Mouse (Mus musculus) cortical plate, adult 2 months (tissue): ENCODE measurements around the gene Lypd6. TPM values are rescaled to one million over a fixed set of nuclear protein-coding genes. Genes with fewer than 3 reads are reported as not detected.

Experiments
- H3K27ac ChIP-seq: fragments of 200-500 bp; 2 replicates; pipeline ENCODE4 v1.5.1; 2012; ENCODE audit warnings: low read length, control low read depth, inconsistent platforms; ENCODE audit not compliant: insufficient read depth
- H3K4me1 ChIP-seq: fragments of 200-500 bp; 2 replicates; pipeline ENCODE4 v1.6.1; 2011; ENCODE audit warnings: low read length; ENCODE audit not compliant: control insufficient read depth, insufficient read depth
- H3K4me3 ChIP-seq: fragments of 200-500 bp; 2 replicates; pipeline ENCODE4 v1.5.1; 2011; ENCODE audit warnings: mild to moderate bottlenecking, low read length, control low read depth; ENCODE audit not compliant: insufficient read depth
- CTCF ChIP-seq: fragments of 200-500 bp; IDR thresholded peaks from 2 replicates; pipeline ENCODE4 v1.5.1; 2011; ENCODE audit warnings: mild to moderate bottlenecking, control low read depth, low read length; ENCODE audit not compliant: insufficient read depth; ENCODE audit errors: extremely low read depth
- POLR2A ChIP-seq: fragments of 200-500 bp; IDR thresholded peaks from 2 replicates; pipeline ENCODE4 v1.6.1; 2011; ENCODE audit warnings: mild to moderate bottlenecking, low read length, control low read depth; ENCODE audit not compliant: insufficient read depth; ENCODE audit errors: extremely low read depth
- polyA plus RNA-seq: library from polyadenylated mRNA; depleted of rRNA; stranded (reverse); fragments of >200 nt; gene quantifications from 2 replicates; pipeline ENCODE4 v1.2.3, GENCODE M21; 2012

Lypd6 gene
- polyA plus RNA-seq, 1 experiment: 20.7 TPM

DNA sequence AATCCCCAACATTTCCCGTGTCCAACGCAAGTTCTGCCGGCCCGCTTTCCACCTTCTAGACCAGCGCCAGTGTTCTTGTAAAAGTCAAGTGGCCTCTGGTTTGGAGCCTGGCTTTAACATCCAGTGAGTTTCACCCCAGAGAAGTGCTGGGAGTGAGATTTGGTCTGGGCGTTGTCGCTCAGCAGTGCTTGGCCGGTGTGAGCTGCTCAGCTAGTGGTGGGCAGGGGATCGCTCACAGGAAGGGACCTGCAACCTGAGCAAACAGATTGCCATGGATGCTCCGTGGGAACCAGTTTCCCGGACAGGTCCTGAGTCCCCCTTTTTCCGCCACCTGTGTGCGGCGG is 355 bp upstream of the Lypd6 start:
- Histone ChIP-seq H3K4me3 (peak overlapping the region; percentile 50), H3K4me1 (no peaks in the 10 kb centered on the region), H3K27ac (no peak overlapping the region)
- TF ChIP-seq CTCF (no peak), POLR2A (no peak)

DNA sequence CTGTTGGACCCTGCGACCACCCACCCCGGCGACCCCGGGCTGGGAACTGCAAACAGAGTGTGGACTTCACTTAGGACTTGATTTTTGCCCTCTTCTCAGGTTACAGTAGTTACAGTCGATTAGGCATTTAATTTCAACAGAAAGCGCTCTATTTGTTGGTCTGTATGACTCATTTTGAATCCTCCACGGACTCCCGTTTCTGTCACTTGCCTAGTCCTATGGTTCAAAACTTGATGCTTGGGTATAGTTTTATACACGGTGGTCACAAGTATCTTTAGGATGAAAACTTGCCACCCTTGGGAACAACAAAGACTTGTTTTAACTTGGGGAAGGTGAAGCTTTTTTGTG is 713 bp downstream of the Lypd6 start:
- TF ChIP-seq POLR2A (no peak), CTCF (no peak)
- Histone ChIP-seq H3K4me1 (no peaks in the 10 kb centered on the region), H3K4me3 (peak overlapping the region; percentile 50), H3K27ac (no peak overlapping the region)

DNA sequence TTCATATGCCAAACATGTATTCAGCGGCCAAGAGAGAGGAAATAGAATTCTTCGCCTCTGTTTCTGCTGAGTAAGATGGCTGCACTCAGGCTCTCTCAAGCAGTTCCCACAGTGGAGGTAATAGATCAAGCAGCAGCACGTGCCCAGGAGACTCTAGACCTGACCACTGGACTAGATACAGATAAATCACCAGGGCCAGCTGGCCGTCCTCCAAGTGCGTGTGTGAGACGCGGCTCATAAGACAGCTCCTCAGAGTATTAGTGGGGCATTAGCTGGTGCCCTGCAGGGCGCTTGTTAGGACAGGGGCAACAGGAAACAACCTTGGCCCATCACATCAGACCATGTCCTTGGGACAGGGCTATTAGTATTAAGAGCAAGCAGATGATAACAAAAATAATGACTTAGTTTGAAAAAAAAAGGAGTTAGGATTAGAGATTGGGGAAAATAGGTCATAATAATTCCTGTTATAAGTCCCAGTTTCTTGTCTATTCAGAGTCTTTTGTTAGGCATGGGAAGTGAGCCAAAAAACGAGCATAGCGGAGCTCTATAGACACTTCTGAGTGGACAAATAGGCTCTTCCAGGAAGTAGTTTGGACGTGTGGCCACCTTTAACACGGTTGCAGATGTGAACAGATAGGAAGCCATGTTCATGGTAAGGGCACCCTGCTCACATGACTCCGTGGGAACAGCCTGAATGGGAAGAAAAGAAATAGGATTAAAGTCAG is 3.5 kb downstream of the Lypd6 start:
- no peaks in the 10 kb centered on the region for H3K4me1 ChIP-seq
- TF ChIP-seq CTCF (no peak), POLR2A (no peak)
- no peak overlapping the region for H3K27ac ChIP-seq
- H3K4me3 ChIP-seq: no peak overlapping the region

DNA sequence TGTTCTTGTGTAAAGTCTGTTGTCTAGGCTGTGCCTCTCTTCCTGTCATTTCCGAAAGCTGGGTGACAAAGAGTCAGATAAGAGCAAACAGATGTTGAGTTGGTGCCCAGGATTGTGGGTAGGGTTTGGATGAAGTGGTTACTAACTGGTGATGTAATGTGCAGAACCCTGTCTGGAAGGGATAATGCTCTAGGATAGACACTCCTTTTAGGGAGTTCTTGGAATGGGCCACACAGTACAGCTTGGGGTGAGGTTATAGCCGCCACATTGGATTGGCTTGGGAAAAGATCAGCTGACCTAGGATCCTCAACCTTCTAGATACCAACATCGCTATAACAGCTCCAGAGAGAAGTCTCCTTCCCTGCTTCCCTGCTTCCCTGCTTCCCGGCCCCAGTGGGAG is 5.9 kb downstream of the Lypd6 start:
- H3K4me3 ChIP-seq: no peak overlapping the region
- H3K4me1 ChIP-seq: no peaks in the 10 kb centered on the region
- TF ChIP-seq POLR2A (no peak), CTCF (no peak)
- H3K27ac ChIP-seq: no peak overlapping the region

DNA sequence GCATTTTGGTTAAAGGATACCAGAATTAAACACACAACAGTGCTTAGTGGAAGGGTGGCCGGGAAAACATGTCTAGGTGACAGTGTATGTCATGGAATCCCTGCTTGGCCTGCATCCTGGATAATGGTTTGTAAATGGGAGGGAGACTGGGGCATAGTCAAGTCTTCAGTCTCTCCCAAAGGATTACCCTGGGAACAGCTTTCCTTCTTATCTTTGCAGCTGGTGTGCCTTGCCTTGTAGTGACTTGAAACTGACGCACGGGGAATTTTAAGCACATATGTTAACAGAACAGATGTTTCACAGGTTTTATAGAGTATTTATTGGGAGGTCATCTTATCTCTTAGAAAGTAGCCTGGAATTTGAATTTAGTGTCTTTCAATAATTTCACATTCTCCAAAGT is 18.5 kb downstream of the Lypd6 start:
- no peaks in the 10 kb centered on the region for H3K4me1 ChIP-seq
- TF ChIP-seq POLR2A (no peak), CTCF (no peak)
- H3K4me3 ChIP-seq: no peak overlapping the region
- H3K27ac ChIP-seq: no peak overlapping the region

DNA sequence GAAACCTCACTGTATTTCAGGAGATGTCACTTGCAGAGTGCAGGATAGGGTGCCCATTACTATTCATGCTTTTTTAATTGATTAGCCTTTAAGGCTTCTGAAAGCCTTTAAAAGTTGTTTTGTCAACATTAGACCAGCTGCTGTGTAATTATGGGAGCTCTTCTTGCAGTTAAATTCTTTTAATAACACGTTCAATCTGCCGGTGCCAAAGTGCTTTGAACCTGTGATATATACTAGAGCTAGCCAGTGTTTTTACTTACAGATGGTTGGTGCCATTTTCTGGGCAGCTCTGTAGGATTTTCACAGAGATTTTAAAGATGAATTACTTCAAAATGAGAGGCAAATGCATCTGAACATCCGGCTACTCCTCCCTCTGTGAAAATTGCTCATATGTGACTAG is 21.5 kb downstream of the Lypd6 start:
- no peak overlapping the region for H3K4me3 ChIP-seq
- H3K27ac ChIP-seq: no peak overlapping the region
- no peaks in the 10 kb centered on the region for H3K4me1 ChIP-seq
- TF ChIP-seq POLR2A (no peak), CTCF (no peak)

DNA sequence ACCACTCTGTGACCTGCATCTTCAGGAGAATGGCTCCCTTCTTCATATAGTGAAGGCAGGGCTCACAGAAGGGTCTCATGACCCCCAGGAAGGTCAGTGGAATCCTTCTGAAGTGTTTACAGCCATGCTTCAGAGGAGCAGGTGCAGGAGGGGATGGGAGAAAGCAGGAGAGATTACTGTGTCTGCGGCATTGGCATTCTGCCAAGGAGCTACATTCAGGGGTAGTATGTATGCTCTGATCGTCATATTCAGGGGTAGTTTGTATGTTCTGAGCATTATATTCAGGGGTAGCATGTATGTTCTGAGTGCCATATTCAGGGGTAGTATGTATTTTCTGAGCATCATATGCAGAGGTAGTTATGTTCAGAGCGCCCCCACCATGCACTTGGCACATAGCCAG is 30.1 kb downstream of the Lypd6 start:
- Histone ChIP-seq H3K27ac (no peak overlapping the region), H3K4me1 (no peaks in the 10 kb centered on the region), H3K4me3 (no peak overlapping the region)
- TF ChIP-seq CTCF: no peak
- TF ChIP-seq POLR2A: no peak

DNA sequence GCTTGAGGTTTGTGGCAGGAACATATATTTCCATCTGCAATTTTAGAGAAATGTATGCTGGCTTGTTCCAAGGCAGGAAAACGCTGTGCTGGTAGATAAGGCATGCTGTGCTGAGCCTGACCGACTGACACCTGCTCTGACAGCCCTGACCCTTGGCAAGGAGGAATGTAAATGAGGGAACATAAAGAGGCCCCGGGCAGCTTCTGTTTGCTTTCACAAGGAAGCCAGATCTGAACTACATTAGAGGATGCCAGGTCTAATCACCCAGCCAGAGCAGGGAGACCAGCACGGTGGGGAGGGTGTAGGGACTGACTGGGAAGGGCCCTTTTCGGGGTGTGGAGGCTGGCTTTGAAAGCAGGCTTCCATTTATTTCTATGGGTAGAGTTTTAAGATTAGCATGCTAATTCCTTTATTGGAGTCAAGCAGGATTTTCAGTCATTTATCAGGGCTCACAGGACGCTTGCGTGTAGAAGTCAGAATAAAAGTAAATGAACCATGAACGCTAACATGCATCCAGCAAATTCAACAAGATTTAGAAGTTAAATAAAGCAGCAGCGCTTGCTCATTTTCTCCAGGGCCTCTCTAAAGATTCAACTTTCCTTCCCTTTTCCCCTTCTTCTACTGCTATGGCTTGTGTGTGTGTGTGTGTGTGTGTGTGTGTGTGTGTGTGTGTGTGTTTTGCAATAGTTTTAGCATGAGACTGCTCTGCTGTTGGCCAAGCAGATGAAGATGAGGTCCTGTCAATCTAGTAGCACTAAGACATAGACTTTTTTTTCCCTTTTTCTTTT is 34.3 kb downstream of the Lypd6 start:
- no peak overlapping the region for H3K4me3 ChIP-seq
- no peak for TF ChIP-seq POLR2A
- no peak for TF ChIP-seq CTCF
- no peak overlapping the region for H3K27ac ChIP-seq
- H3K4me1 ChIP-seq: no peaks in the 10 kb centered on the region

DNA sequence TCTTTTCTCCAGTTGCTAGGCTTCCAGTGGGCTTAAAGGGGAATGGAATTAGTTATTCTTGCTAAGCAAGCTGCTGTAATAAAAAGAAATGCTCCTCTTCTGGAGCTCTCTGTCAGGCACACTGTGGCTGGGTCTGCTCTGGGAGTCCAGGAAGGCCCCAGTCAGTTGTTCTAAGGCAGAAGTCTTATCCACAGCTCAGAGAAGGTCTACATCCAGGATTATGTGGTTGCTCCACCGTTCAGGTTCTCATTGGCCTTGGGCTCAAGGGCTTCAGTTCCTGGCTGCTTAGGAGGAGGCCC is 34.9 kb downstream of the Lypd6 start:
- no peak overlapping the region for H3K27ac ChIP-seq
- no peaks in the 10 kb centered on the region for H3K4me1 ChIP-seq
- no peak overlapping the region for H3K4me3 ChIP-seq
- TF ChIP-seq CTCF (no peak), POLR2A (no peak)

DNA sequence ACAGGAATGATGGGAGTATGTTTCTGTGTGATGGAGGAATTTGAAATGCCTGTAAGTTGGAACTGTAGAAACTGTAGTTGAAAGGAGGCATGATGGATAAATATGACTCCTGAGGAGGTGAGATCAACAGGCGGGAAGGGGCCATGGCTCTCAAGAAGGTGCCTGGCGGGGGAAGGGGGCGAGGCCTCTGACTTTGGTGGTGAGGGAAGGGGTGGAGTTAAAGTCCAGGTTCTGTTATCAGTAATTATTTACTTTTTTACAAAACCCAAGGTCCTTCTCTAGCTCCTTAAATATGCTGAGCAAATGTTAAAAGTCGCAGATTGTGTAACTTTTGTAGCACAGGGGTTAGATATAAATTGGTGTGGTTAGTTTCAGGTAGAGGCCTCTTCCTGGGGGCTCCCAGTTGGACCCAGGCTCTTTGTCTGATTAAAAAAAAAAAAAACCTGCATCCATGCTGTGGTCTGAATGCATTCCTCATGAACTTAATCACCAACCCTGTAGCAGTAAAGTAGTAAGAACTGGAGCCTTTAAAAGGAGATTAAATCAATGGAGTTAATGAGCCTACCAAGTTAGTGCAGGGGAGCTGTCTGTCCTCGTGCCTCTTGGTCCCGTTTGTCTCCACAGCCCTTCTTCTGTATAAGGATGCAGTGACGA is 37.7 kb downstream of the Lypd6 start:
- TF ChIP-seq POLR2A: no peak
- TF ChIP-seq CTCF: no peak
- Histone ChIP-seq H3K27ac (no peak overlapping the region), H3K4me1 (no peaks in the 10 kb centered on the region), H3K4me3 (no peak overlapping the region)
